Comparison of ENCODE assay signal across 8 mouse cellular contexts in genomic region chr4:46451240-46451757, GRCm38 (mm10). TPM values are rescaled to one million over a fixed set of nuclear protein-coding genes. Genes with fewer than 3 reads are reported as not detected.
DNase-seq lines count a peak whose midpoint lies in the region; ATAC-seq and TF ChIP-seq lines count a peak whose summit lies in the region.

No protein-coding gene starts in this region.

- H3K27me3 ChIP-seq in intestine, embryonic 15.5 days (replicated peaks) = no peaks in the 10 kb centered on the region
- H3K27me3 ChIP-seq in midbrain, embryonic 12.5 days = peaks cover 4% of the 10 kb centered on the region; the same call in 1 of the 2 replicates
- H3K27me3 ChIP-seq in small intestine, adult 2 months (ENCODE audit: control insufficient read depth, insufficient read depth, low read length) = no peaks in the 10 kb centered on the region

- WGBS in intestine, embryonic 15.5 days = under 1% methylated on average over 57 of the region's 70 CpGs
- WGBS in midbrain, embryonic 12.5 days = 0% methylated on average over 69 of the region's 70 CpGs
- WGBS in small intestine, adult 2 months = 2% methylated on average over 63 of the region's 70 CpGs

- TF ChIP-seq POLR2A in small intestine, adult 2 months (IDR thresholded peaks at IDR 0.05; ENCODE audit: low read depth, low read length) = no peak

- H3K9me3 ChIP-seq in intestine, embryonic 15.5 days = no peaks in the 10 kb centered on the region
- no peaks in the 10 kb centered on the region for H3K9me3 ChIP-seq in midbrain, embryonic 12.5 days

- DNase-seq in cerebellum, postnatal 36 days = peak; percentile 74 to 77
- peak; percentile 75 for DNase-seq in gastrocnemius, postnatal 14 days
- DNase-seq in left cerebral cortex, postnatal 4 days = peak; percentile 68
- DNase-seq in MN1 (ENCODE audit: low spot score) = no peak

- TF ChIP-seq CTCF in small intestine, adult 2 months (IDR thresholded peaks at IDR 0.05; ENCODE audit: extremely low read depth, insufficient read length, insufficient replicate concordance, low read depth, low read length) = no peak

- H3K4me2 ChIP-seq in intestine, embryonic 15.5 days (replicated peaks) = peak overlapping the region; percentile 81
- peak overlapping the region; percentile 83 for H3K4me2 ChIP-seq in midbrain, embryonic 12.5 days (replicated peaks)

- H3K4me1 ChIP-seq in intestine, embryonic 15.5 days (replicated peaks) = peaks cover 14% of the 10 kb centered on the region
- peaks cover 31% of the 10 kb centered on the region for H3K4me1 ChIP-seq in midbrain, embryonic 12.5 days
- peaks cover 12% of the 10 kb centered on the region for H3K4me1 ChIP-seq in small intestine, adult 2 months (ENCODE audit: control insufficient read depth, insufficient read depth, insufficient read length, low read length)

- no peaks in the 10 kb centered on the region for H3K36me3 ChIP-seq in intestine, embryonic 15.5 days
- no peaks in the 10 kb centered on the region for H3K36me3 ChIP-seq in midbrain, embryonic 12.5 days
- no peaks in the 10 kb centered on the region for H3K36me3 ChIP-seq in small intestine, adult 2 months (ENCODE audit: control insufficient read depth, insufficient read depth, low read length)

- peak overlapping the region; percentile 98 for H3K9ac ChIP-seq in intestine, embryonic 15.5 days
- H3K9ac ChIP-seq in midbrain, embryonic 12.5 days (replicated peaks) = peak overlapping the region; percentile 98

- intact Hi-C loops in gastrocnemius, postnatal 14 days (cut with DNase I; ENCODE audit: low total_unique reads) = loop anchor here (5.0 kb wide), 1 partner anchor 64 kb away; the partner anchor contains the start of gene Trmo
- intact Hi-C loops in left cerebral cortex, postnatal 4 days (cut with DNase I) = loop anchor here (2.0 kb wide), 1 partner anchor 62 kb away; the partner anchor contains the start of gene Trmo

- H3K27ac ChIP-seq in intestine, embryonic 15.5 days = peak overlapping the region; percentile 100
- peak overlapping the region; percentile 98 for H3K27ac ChIP-seq in midbrain, embryonic 12.5 days (replicated peaks)
- peak overlapping the region; percentile 86 for H3K27ac ChIP-seq in small intestine, adult 2 months (ENCODE audit: insufficient read depth, low read depth, low read length)

- peak; percentile 15 for ATAC-seq in activated CD4-positive, CD25-positive, alpha-beta regulatory T cell, adult 4 months
- peak; percentile 49 for ATAC-seq in intestine, embryonic 15.5 days
- ATAC-seq in midbrain, embryonic 12.5 days (ENCODE audit: low FRiP score, low read depth) = peak; percentile 53

- peak overlapping the region; percentile 94 for H3K4me3 ChIP-seq in intestine, embryonic 15.5 days (replicated peaks)
- H3K4me3 ChIP-seq in midbrain, embryonic 12.5 days = peak overlapping the region; percentile 94
- peak overlapping the region; percentile 99 for H3K4me3 ChIP-seq in small intestine, adult 2 months (ENCODE audit: low read depth, low read length)

RNA-seq across cellular contexts. Expression of gene Anp32b, which starts 0.6 kb away (rescaled TPM):
- polyA plus RNA-seq in activated CD4-positive, CD25-positive, alpha-beta regulatory T cell, adult 4 months (2017; shearing (Covaris generic)) = 10 to 100 TPM; 55.1 to 55.3 TPM
- 10 to 100 TPM; 69.9 to 78.8 TPM for total RNA-seq in gastrocnemius, postnatal 14 days (2021)
- 260 and 262 TPM in 2 replicates for polyA plus RNA-seq in intestine, embryonic 15.5 days (2015; fragmentation: Nextera tagmentation; extraction: Ambion mirVana)
- total RNA-seq in left cerebral cortex, postnatal 4 days (2021) = 10 to 100 TPM; 61.5 to 62.2 TPM
- polyA plus RNA-seq in midbrain, embryonic 12.5 days (2016; fragmentation: Nextera tagmentation; extraction: Ambion mirVana) = 237 and 256 TPM in 2 replicates
- polyA plus RNA-seq in small intestine, adult 2 months (2012; rRNA removed) = 12.4 and 23.4 TPM in 2 replicates

RNA-seq across cellular contexts. Expression of gene Nans, which starts 37.7 kb away (rescaled TPM):
- polyA plus RNA-seq in activated CD4-positive, CD25-positive, alpha-beta regulatory T cell, adult 4 months (2017; shearing (Covaris generic)) = 10 to 100 TPM; 68.7 to 68.8 TPM
- total RNA-seq in gastrocnemius, postnatal 14 days (2021) = 10 to 100 TPM; 23.6 to 29.1 TPM
- polyA plus RNA-seq in intestine, embryonic 15.5 days (2015; fragmentation: Nextera tagmentation; extraction: Ambion mirVana) = 102 and 113 TPM in 2 replicates
- total RNA-seq in left cerebral cortex, postnatal 4 days (2021) = 10 to 100 TPM; 54.8 to 63.2 TPM
- polyA plus RNA-seq in midbrain, embryonic 12.5 days (2016; fragmentation: Nextera tagmentation; extraction: Ambion mirVana) = 58.3 and 72.6 TPM in 2 replicates
- 21.2 and 36.0 TPM in 2 replicates for polyA plus RNA-seq in small intestine, adult 2 months (2012; rRNA removed)

RNA-seq across cellular contexts. Expression of gene Hemgn, which starts 38.0 kb away (rescaled TPM):
- polyA plus RNA-seq in activated CD4-positive, CD25-positive, alpha-beta regulatory T cell, adult 4 months (2017; shearing (Covaris generic)) = 1 to 10 TPM in 1 of 2 experiments, under 1 TPM in 1; 0.93 to 2.7 TPM
- total RNA-seq in gastrocnemius, postnatal 14 days (2021) = not detected
- polyA plus RNA-seq in intestine, embryonic 15.5 days (2015; fragmentation: Nextera tagmentation; extraction: Ambion mirVana) = 4.8 and 6.4 TPM in 2 replicates
- not detected for total RNA-seq in left cerebral cortex, postnatal 4 days (2021)
- 2.6 and 3.6 TPM in 2 replicates for polyA plus RNA-seq in midbrain, embryonic 12.5 days (2016; fragmentation: Nextera tagmentation; extraction: Ambion mirVana)
- 0.04 TPM in 1 of 2 replicates, not detected in the other for polyA plus RNA-seq in small intestine, adult 2 months (2012; rRNA removed)
